In the genomic region with DNA sequence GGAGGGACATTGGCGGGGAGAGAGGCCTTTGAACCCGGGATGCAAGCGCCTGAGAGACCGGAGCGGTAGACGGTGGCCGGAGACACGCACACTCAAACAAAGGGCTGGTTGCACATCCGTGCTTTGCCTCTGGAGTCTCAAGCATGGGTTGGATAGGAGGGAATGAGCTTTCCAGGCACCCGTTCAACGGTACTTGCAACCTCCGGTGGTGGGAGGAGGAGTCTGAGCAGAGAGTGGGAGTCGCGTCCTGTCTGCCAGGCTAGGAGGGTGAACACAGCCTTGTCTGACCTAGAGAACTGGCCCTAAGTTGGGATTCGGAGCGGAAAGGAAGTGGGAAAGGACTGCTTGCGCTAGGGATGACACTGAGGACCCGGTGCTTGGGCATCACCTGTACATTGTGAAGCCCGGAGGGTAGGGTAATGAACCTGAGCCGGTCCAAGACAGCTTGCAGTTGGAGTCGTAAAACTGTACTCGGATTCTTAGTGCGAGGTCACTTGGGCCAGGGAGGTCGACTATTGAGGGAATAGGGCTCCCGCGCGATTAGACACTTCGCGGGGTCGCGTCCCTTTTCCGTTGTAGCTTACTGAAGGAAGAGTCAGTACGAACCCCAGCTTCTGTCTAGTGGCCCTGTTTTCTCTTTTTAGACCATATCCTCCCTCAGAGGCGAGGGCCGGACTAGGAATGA, we compare ENCODE assay signal across 8 mouse cellular contexts. TPM values are rescaled to one million over a fixed set of nuclear protein-coding genes. Genes with fewer than 3 reads are reported as not detected.
DNase-seq lines count a peak whose midpoint lies in the region; ATAC-seq and TF ChIP-seq lines count a peak whose summit lies in the region.

No protein-coding gene starts in this region.

- peak overlapping the region; percentile 89 for H3K4me2 ChIP-seq in forebrain, embryonic 16.5 days (ENCODE audit: low read length)

- DNase-seq in NIH3T3 (ENCODE audit: low read depth): peak; percentile 90
- DNase-seq in cerebellum, adult 18-20 months: peak; percentile 70 to 76
- peak; percentile 60 to 67 for DNase-seq in heart, postnatal 36 days
- peak; percentile 77 to 85 for DNase-seq in layer of hippocampus, adult 2 months (ENCODE audit: low spot score in 2 of 2)
- peak; percentile 79 to 81 for DNase-seq in lung, adult 18-20 months
- DNase-seq in urinary bladder, adult 2 months (ENCODE audit: low spot score): peak; percentile 53

- ATAC-seq in forebrain, embryonic 16.5 days: peak; percentile 74

- peaks cover 44% of the 10 kb centered on the region for H3K4me1 ChIP-seq in forebrain, embryonic 16.5 days (replicated peaks; ENCODE audit: control insufficient read depth, insufficient read depth, low read length)
- peaks cover 15% of the 10 kb centered on the region for H3K4me1 ChIP-seq in olfactory bulb, adult 2 months (ENCODE audit: control insufficient read depth, insufficient read depth, low read length)

- peak overlapping the region; percentile 94 for H3K9ac ChIP-seq in forebrain, embryonic 16.5 days (replicated peaks; ENCODE audit: low read depth, low read length)

- H3K4me3 ChIP-seq in forebrain, embryonic 16.5 days (replicated peaks; ENCODE audit: low read length): peak overlapping the region; percentile 72
- H3K4me3 ChIP-seq in layer of hippocampus, adult 2 months: peak overlapping the region; percentile 97
- peak overlapping the region; percentile 84 for H3K4me3 ChIP-seq in olfactory bulb, adult 2 months (ENCODE audit: insufficient read depth, low read depth, low read length)

- H3K36me3 ChIP-seq in forebrain, embryonic 16.5 days (ENCODE audit: control insufficient read depth, insufficient read depth): peaks cover 10% of the 10 kb centered on the region

- peak; percentile 41 for TF ChIP-seq POLR2A in olfactory bulb, adult 2 months (IDR thresholded peaks at IDR 0.05; ENCODE audit: insufficient read depth, low read depth, low read length)

- peak overlapping the region; percentile 96 for H3K27ac ChIP-seq in forebrain, embryonic 16.5 days (ENCODE audit: low read length)
- peak overlapping the region; percentile 95 for H3K27ac ChIP-seq in layer of hippocampus, adult 2 months
- H3K27ac ChIP-seq in olfactory bulb, adult 2 months (ENCODE audit: insufficient read depth, low read depth, low read length): peak overlapping the region; percentile 90

- H3K9me3 ChIP-seq in forebrain, embryonic 16.5 days (ENCODE audit: control insufficient read depth, low read length): no peaks in the 10 kb centered on the region

- intact Hi-C loops in heart, postnatal 36 days (cut with DNase I): loop anchor here (5.0 kb wide), 2 partner anchors 81 to 141 kb away; a partner anchor contains a TSS

- no peak; the same call in 1 of the 2 replicates for TF ChIP-seq CTCF in layer of hippocampus, adult 2 months (conservative IDR thresholded peaks at IDR 0.05)
- no peak for TF ChIP-seq CTCF in olfactory bulb, adult 2 months (IDR thresholded peaks at IDR 0.05; ENCODE audit: insufficient read depth, low read depth, low read length)

- WGBS in forebrain, embryonic 16.5 days: under 1% methylated on average over 35 of the region's 35 CpGs
- WGBS in olfactory bulb, adult 2 months: under 1% methylated on average over 35 of the region's 35 CpGs

- no peaks in the 10 kb centered on the region for H3K27me3 ChIP-seq in forebrain, embryonic 16.5 days (replicated peaks; ENCODE audit: control insufficient read depth, insufficient read depth, low read length)

RNA-seq across cellular contexts. Expression of a gene that starts 0.8 kb away (rescaled TPM):
- 171 and 179 TPM in 2 replicates for polyA plus RNA-seq in forebrain, embryonic 16.5 days (2015; fragmentation: Nextera tagmentation; extraction: Ambion mirVana)
- total RNA-seq in heart, postnatal 36 days (2021): 10 to 100 TPM; 23.7 to 24.0 TPM
- 100 to 1,000 TPM; 191 to 198 TPM for total RNA-seq in layer of hippocampus, adult 2 months (2021)
- polyA plus RNA-seq in olfactory bulb, adult 2 months (2012; ENCODE audit: insufficient read depth, insufficient read length, low replicate concordance, missing spikeins): not detected in 2 replicates
- polyA plus RNA-seq in urinary bladder, adult 2 months (2012; rRNA removed): 75.3 and 95.1 TPM in 2 replicates

RNA-seq across cellular contexts. Expression of a gene that starts 20.4 kb away (rescaled TPM):
- polyA plus RNA-seq in forebrain, embryonic 16.5 days (2015; fragmentation: Nextera tagmentation; extraction: Ambion mirVana): 324 and 352 TPM in 2 replicates
- total RNA-seq in heart, postnatal 36 days (2021): 100 to 1,000 TPM; 173 to 180 TPM
- total RNA-seq in layer of hippocampus, adult 2 months (2021): 10 to 100 TPM; 74.0 to 79.7 TPM
- not detected in 2 replicates for polyA plus RNA-seq in olfactory bulb, adult 2 months (2012; ENCODE audit: insufficient read depth, insufficient read length, low replicate concordance, missing spikeins)
- 77.0 and 87.9 TPM in 2 replicates for polyA plus RNA-seq in urinary bladder, adult 2 months (2012; rRNA removed)

RNA-seq across cellular contexts. Expression of a gene that starts 20.5 kb away (rescaled TPM):
- 47.4 and 48.9 TPM in 2 replicates for polyA plus RNA-seq in forebrain, embryonic 16.5 days (2015; fragmentation: Nextera tagmentation; extraction: Ambion mirVana)
- 1 to 10 TPM; 4.7 TPM for total RNA-seq in heart, postnatal 36 days (2021)
- total RNA-seq in layer of hippocampus, adult 2 months (2021): 10 to 100 TPM in 1 of 2 experiments, 1 to 10 TPM in 1; 9.6 to 12.2 TPM
- polyA plus RNA-seq in olfactory bulb, adult 2 months (2012; ENCODE audit: insufficient read depth, insufficient read length, low replicate concordance, missing spikeins): not detected in 2 replicates
- 5.9 and 7.0 TPM in 2 replicates for polyA plus RNA-seq in urinary bladder, adult 2 months (2012; rRNA removed)

RNA-seq across cellular contexts. Expression of a gene that starts 57.1 kb away (rescaled TPM):
- 0.29 and 0.30 TPM in 2 replicates for polyA plus RNA-seq in forebrain, embryonic 16.5 days (2015; fragmentation: Nextera tagmentation; extraction: Ambion mirVana)
- 1 to 10 TPM; 5.9 to 7.3 TPM for total RNA-seq in heart, postnatal 36 days (2021)
- total RNA-seq in layer of hippocampus, adult 2 months (2021): 10 to 100 TPM; 27.0 to 27.8 TPM
- not detected in 2 replicates for polyA plus RNA-seq in olfactory bulb, adult 2 months (2012; ENCODE audit: insufficient read depth, insufficient read length, low replicate concordance, missing spikeins)
- polyA plus RNA-seq in urinary bladder, adult 2 months (2012; rRNA removed): 3.8 and 4.3 TPM in 2 replicates

Comparison
In these comparisons a context has a peak if more than half of its experiments do, and no peak if none do; other contexts are left out.
1. Peak in every context shown above with its lines: DNase-seq, ATAC-seq, H3K4me3 ChIP-seq and H3K27ac ChIP-seq.
2. RNA of a gene that starts 0.8 kb away (polyA plus RNA-seq): 171 to 179 TPM in forebrain, embryonic 16.5 days and 75.3 to 95.1 TPM in urinary bladder, adult 2 months; not detected in olfactory bulb, adult 2 months; every median in the first group is over 10 times any median in the second.